Mouse (Mus musculus): Measurements from ENCODE around the gene Brms1.

Brms1 gene

DNA sequence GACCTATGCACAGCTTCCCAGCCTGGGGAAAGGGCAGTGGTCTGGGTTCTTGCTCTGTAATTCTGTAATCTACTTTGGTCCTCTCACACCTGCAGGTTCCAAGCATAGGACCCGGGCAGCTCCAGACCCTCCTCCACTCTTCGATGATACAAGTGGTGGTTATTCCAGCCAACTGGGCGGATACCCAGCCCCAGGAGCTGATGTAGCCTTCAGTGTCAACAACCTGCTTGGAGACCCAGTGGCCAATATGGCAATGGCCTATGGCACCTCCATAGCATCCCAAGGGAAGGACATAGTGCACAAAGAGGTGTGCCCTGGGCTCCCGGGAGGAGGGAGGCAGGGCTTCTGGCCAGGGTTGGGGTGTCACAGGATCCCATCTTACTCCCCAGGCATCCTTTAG lies 48.2 kb downstream of the Brms1 start:
- no peak for DNase-seq (ENCODE audit: low spot score in 2 of 2)

DNA sequence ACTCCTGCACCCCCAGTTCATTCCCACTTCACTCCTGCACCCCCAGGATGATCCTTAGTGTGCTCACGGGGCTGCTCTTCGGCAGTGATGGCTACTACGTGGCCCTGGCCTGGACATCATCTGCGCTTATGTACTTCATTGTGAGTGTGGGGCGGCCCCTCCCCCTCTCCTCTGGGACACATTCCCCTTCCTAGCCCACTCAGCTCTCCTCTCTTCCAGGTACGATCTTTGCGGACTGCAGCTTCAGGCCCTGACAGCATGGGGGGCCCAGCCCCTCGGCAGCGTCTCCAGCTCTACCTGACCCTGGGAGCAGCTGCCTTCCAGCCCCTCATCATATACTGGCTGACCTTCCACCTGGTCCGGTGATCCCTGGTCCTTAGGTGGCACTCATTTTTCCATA lies 50.9 kb downstream of the Brms1 start:
- no peak for DNase-seq (ENCODE audit: low spot score in 2 of 2)

DNA sequence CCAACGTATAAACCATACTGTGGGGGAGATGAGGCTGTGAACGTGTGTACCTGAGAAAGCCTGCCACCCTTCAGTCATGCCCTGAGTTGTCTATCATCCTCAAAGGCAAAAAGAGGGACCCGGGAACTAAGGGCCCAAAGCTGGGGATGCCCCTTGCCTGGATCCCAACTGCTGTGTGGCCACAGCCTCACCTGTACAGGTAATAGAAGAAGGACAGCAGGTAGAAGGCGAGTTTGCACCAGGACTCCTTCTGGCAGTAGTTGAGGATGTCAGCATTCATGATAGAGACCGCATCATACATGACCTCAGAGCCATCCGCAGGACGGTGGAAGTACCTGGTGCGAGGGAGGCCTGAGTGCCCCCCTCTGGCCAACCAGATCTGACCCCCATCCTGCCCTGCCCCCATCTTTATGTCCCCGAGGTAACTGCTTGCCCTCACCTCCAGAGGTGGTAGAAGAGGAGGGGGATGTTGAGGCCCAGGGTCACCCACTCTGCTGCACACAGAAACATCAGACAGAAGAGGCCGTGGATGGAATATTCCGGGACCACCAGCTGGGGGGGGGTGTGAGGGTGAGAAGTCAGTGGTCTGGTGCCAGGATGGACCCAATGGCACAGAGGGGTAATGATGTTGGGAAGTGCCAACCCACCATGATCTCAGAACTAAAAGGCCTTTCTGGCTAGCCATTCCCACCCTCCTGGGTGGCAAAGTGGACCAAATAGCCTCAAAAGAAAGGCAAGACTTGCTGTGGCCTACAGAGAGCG lies 52.5 kb downstream of the Brms1 start:
- DNase-seq (ENCODE audit: low spot score in 2 of 2), result no peak

DNA sequence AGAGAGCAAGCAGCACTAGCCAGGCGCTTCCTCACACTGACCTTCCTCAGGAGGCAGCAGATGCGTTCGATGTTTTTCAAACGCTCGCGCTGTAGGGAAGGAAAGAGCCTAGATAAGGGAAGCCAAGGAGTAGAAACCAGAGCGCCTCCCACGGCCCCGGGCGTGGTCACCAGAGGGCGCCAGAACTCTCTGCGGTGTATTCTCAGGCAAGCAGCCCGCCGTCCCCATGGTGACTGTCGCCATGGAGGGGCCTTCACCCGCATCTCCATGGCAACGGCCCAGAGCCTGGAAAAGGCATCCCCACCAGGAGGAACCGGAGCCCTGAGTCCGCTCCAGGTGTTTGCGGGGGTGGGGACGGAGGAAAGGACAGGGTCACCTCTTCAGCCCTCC lies 53.1 kb downstream of the Brms1 start:
- DNase-seq (ENCODE audit: low spot score in 2 of 2), result peak; percentile 97 to 98

DNA sequence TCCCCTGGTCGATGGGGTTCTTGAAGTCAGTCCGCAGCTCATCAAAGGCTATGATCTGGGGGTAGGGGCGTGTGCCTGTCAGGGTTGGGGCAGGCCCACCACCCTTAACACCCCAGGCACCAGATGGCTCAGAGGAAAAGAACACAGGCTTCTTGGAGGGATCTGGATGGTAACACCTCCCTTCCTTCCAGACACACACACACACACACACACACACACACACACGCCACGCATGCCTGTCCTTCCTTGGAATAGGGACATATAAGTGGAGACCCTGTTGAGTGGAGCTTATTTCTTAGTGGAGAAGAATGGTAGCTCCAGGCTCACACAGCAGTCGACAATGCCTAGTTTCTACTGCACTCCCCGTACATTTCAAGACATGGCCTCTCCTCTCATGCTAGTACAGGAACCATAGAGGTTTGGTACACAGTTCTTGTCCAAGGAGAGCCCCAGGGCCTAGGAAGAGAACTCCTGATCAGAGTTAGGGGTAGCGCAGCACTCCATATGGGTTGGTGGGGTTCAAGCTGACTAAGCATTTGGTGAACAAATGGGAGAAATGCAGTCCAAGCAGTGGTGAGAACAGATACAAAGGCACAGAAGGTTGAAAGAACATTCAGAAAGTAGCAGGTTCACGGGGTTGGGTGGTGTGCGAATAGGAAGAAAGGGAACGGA lies 53.7 kb downstream of the Brms1 start:
- DNase-seq (ENCODE audit: low spot score in 2 of 2), result no peak

DNA sequence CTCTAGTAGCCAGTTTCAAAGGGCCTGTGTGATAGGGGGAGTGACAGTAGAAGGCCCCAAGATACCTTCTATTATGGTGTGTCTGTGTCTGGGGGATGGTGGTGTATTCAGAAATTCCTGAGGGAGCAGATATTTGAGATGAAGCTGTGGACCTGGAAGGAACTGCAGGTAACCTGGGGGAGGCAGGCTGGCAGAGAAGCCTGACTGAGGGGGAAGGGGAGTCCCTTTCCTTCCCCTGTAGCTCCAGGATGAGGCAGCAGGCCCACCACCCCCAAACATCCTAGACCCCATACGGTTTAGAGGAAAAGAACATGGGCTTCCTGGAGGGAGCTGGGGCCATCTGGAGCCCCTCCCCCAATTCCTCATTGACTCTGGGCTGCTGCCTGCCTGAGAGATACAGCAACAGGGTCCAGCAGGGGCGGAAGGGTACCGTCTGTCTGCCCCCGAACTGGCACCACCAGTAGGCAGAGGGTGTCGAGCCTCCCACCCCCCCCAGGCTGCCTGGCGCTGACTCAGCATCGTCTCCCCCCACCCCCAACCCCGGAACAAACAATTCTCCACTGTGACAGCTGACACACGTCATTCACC lies 54.8 kb downstream of the Brms1 start:
- DNase-seq (ENCODE audit: low spot score in 2 of 2), result no peak

DNA sequence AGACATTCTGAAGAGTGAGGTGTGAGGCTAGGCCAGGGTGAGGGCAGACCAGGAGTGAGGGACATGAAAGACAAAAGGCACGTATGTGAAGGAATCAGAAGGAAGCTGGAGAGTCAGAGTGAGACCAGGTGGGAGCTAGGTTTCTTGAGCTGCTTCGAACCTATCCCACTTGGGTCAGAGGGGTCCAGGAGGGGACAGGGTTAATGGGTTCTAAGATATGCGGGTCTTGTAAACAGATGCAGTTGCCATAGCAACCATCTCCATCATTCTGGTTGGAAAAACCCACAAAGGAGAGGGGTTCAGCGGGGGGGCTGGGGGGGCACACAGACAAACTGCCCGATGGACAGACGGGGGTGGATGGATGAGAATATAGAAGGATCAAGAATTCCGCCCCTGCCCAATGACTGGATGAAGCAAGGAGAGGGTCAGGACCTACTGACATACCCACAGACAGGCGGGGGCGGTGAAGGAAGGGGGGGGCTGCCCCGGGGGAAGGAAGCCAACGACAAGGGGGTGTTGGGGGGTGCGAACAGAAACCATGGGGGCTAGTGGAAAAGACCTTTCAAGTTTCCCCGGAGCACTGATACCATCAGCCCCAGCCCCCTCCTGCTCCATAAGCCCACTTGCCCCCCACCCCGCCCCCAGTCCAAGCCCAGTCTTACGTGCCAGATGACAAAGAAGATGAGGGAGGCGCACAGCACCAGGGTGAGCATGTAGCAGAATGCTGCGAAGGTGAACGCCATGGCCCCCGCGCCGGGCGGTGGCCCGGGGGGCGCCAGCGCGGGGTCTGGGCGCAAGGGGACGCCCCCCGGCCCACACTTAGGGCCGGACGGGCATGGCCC lies 56.6 kb downstream of the Brms1 start:
- no peak for DNase-seq (ENCODE audit: low spot score in 2 of 2)

DNA sequence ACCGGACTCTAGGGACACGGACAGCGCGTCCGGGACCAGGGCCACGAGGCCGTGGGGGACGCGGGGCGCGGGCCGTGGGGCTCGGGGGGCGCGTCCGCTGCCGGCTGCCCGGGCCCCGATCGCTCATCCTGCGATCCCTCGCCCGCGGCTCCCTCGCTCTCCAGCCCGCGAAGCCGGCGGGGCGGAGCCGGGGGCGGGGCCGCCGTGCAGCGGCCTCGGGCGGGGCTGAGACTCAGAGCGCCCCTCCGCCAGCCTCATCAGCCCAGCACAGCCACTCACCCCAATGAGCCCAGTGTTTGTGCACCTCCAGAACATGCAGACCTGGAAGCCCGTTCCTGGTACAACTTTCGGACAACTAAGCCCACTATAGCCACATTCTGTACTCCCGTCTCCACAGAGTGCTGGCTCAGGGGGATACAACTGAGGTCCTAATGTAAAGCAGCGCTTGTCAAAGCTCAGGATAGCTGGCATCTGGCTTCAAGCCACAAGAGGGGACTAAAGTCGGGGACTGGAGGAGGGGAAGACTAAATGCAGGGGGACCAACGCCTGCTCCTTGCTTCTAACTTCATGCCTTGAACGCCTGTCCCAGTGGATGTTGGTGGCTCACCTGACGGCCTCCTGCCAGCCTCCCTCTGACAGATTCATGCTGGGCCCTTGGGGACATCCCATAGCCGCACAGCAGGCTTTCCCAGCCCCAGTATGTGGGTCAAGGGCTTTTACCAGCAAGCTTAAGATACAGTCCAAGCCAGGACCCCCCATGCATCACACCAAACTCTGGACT lies 57.4 kb downstream of the Brms1 start, which contains the start of gene Cnih2:
Cnih2 (minus strand) TSS at position 159 of the 781 bp plus-strand sequence.
- peak in 1 of 2 experiments; percentile 71 for DNase-seq (ENCODE audit: low spot score in 2 of 2)
